10 mouse cellular contexts compared by ENCODE assay signal in the genomic region with DNA sequence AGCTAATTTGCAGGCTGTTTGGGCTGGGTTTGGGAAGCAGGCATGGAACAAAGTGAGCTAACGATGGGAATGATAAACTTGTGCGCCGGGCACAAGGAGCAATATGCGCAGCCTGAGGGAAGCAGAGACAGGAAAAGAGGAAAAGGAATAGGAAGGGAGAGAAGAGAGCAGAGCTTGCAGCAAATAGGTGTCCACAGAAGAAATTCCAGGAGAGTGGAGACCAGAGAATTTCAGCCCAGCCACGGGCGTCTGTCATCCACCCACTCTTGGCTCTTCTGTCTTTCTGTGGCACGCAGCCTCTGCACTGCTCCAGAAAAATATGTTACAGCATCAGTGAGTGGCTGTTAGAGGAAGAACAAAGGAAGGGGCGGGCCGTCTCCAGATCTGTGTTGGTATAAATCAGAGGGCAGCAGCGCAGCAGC.
DNase-seq lines count a peak whose midpoint lies in the region; ATAC-seq lines count a peak whose summit lies in the region.
"Had no signal": no experiment of that assay in that cellular context is flagged by ENCODE, and none has a peak within 500 bp of the region (broad histone marks: within the 10 kb centered on the region; RNA-seq: fewer than 3 reads in every experiment).

No protein-coding gene starts in this region.

- no peak overlapping the region for H3K4me3 ChIP-seq in heart, embryonic 10.5 days
- H3K4me3 ChIP-seq in heart, embryonic 11.5 days (ENCODE audit: low read depth, low read length): no peak overlapping the region
- H3K4me3 ChIP-seq in neural tube, embryonic 11.5 days (ENCODE audit: low read depth, low read length): no peak overlapping the region

- peak overlapping the region; percentile 23; the same call in 1 of the 2 replicates for H3K27ac ChIP-seq in heart, embryonic 10.5 days
- H3K27ac ChIP-seq in heart, embryonic 11.5 days (ENCODE audit: low read depth, low read length): no peak overlapping the region
- no peak overlapping the region for H3K27ac ChIP-seq in neural tube, embryonic 11.5 days (ENCODE audit: low read depth, low read length)

- no peaks in the 10 kb centered on the region for H3K36me3 ChIP-seq in heart, embryonic 10.5 days
- H3K36me3 ChIP-seq in heart, embryonic 11.5 days (ENCODE audit: control insufficient read depth, insufficient read depth, low read length): no peaks in the 10 kb centered on the region
- no peaks in the 10 kb centered on the region for H3K36me3 ChIP-seq in neural tube, embryonic 11.5 days (ENCODE audit: control insufficient read depth, insufficient read depth, low read length)

- H3K9ac ChIP-seq in heart, embryonic 11.5 days (ENCODE audit: low read depth, low read length): no peak overlapping the region
- no peak overlapping the region for H3K9ac ChIP-seq in neural tube, embryonic 11.5 days (ENCODE audit: low read length)

- 66% methylated on average over 10 of the region's 10 CpGs for WGBS in heart, embryonic 10.5 days
- WGBS in heart, embryonic 11.5 days (ENCODE audit: insufficient replicate concordance): 66% methylated on average over 10 of the region's 10 CpGs
- WGBS in neural tube, embryonic 11.5 days: 82% methylated on average over 10 of the region's 10 CpGs

- no peaks in the 10 kb centered on the region for H3K9me3 ChIP-seq in heart, embryonic 10.5 days
- no peaks in the 10 kb centered on the region for H3K9me3 ChIP-seq in heart, embryonic 11.5 days (replicated peaks; ENCODE audit: control insufficient read depth, low read length)
- H3K9me3 ChIP-seq in neural tube, embryonic 11.5 days (ENCODE audit: control insufficient read depth, low read length): no peaks in the 10 kb centered on the region

- no peak for ATAC-seq in heart, embryonic 11.5 days (replicated peaks; ENCODE audit: insufficient number of reproducible peaks, low FRiP score, low TSS enrichment)
- ATAC-seq in neural tube, embryonic 11.5 days (ENCODE audit: insufficient read depth, low FRiP score, low TSS enrichment): no peak

- peaks cover 21% of the 10 kb centered on the region for H3K4me1 ChIP-seq in heart, embryonic 10.5 days
- 0 out of 2 replicates have a peak, but pooled peaks cover 8% of the 10 kb centered on the region for H3K4me1 ChIP-seq in heart, embryonic 11.5 days (ENCODE audit: control insufficient read depth, insufficient read depth, low read length)
- H3K4me1 ChIP-seq in neural tube, embryonic 11.5 days (ENCODE audit: control insufficient read depth, insufficient read depth, low read length): no peaks in the 10 kb centered on the region

- H3K4me2 ChIP-seq in heart, embryonic 11.5 days: no peak overlapping the region
- H3K4me2 ChIP-seq in neural tube, embryonic 11.5 days (ENCODE audit: low read depth): no peak overlapping the region

- peak; percentile 69 for DNase-seq in heart, embryonic 10.5 days (ENCODE audit: low spot score)
- DNase-seq in neural tube, embryonic 11.5 days (ENCODE audit: low spot score): peak; percentile 30
- no peak for DNase-seq in neural tube, embryonic 10.5 days (ENCODE audit: extremely low spot score, low spot score)
- peak; percentile 57 to 58 for DNase-seq in layer of hippocampus, postnatal 36 days
- DNase-seq in right cerebral cortex, postnatal 4 days: peak; percentile 22
- DNase-seq in c-Kit-positive CD71-positive TER-119-positive erythroid progenitor cells, embryonic 14.5 days (ENCODE audit: low spot score): no peak
- DNase-seq in cerebellum, postnatal 4 days (ENCODE audit: low spot score in 2 of 2): no peak
- DNase-seq: cerebellum, postnatal 25 days; liver had no signal

- no peaks in the 10 kb centered on the region for H3K27me3 ChIP-seq in heart, embryonic 10.5 days (ENCODE audit: insufficient read depth, poor library complexity, severe bottlenecking)
- no peaks in the 10 kb centered on the region for H3K27me3 ChIP-seq in heart, embryonic 11.5 days (ENCODE audit: control insufficient read depth, insufficient read depth, low read length)
- H3K27me3 ChIP-seq in neural tube, embryonic 11.5 days (ENCODE audit: control insufficient read depth, insufficient read depth, low read length): no peaks in the 10 kb centered on the region

Comparison
In these comparisons a context has a peak if more than half of its experiments do, and no peak if none do; other contexts are left out.
1. DNase-seq: peak in heart, embryonic 10.5 days (single experiment), neural tube, embryonic 11.5 days (single experiment), layer of hippocampus, postnatal 36 days (2 of 2) and right cerebral cortex, postnatal 4 days (single experiment); none in neural tube, embryonic 10.5 days (single experiment), c-Kit-positive CD71-positive TER-119-positive erythroid progenitor cells, embryonic 14.5 days (single experiment) and cerebellum, postnatal 4 days (0 of 2).